ENCODE assay signal across 27 mouse cellular contexts in the genomic region with DNA sequence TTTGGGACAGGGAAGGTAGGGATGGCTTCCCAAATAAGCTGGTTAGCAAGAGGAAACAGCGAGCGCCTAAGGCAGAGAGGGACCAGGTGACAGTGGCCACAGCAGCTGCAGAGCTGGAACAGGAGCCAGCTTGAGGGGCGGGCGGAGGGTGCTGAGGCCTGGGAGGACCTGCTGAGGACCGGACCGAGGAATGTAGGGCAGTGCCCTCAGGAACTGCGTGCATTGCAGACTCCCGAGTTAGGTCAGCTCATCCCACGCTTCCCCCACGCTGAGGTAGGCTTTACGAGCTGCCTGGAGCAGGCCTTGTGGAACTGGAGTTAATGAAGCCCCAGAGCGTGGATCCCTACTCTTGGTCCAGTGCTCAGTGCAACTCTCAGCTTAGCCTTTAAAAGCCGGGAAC. TPM values are rescaled to one million over a fixed set of nuclear protein-coding genes. Genes with fewer than 3 reads are reported as not detected.
A peak's percentile ranks its signal among the peaks of the same experiment; 100 is the strongest.
DNase-seq lines count a peak whose midpoint lies in the region; ATAC-seq and TF ChIP-seq lines count a peak whose summit lies in the region.
"Had no signal": no experiment of that assay in that cellular context is flagged by ENCODE, and none has a peak within 500 bp of the region (broad histone marks: within the 10 kb centered on the region; RNA-seq: fewer than 3 reads in every experiment).

No protein-coding gene starts in this region.

- peaks cover 4% of the 10 kb centered on the region; the same call in 1 of the 2 replicates for H3K4me1 ChIP-seq in kidney, embryonic 14.5 days (ENCODE audit: control insufficient read depth, insufficient read depth, low read length)
- peaks cover 4% of the 10 kb centered on the region; the same call in 1 of the 2 replicates for H3K4me1 ChIP-seq in kidney, adult 2 months (ENCODE audit: control insufficient read depth, insufficient read depth, low read length)
- H3K4me1 ChIP-seq in midbrain, embryonic 13.5 days (replicated peaks): no peaks in the 10 kb centered on the region; the same call in 1 of the 2 replicates
- peaks cover 9% of the 10 kb centered on the region; the same call in 1 of the 2 replicates for H3K4me1 ChIP-seq in midbrain, embryonic 10.5 days
- H3K4me1 ChIP-seq: limb, embryonic 15.5 days; liver, embryonic 13.5 days; neural tube, embryonic 12.5 days had no signal

- no peak overlapping the region for H3K9ac ChIP-seq in kidney, embryonic 14.5 days (ENCODE audit: low read depth, low read length)
- no peak overlapping the region for H3K9ac ChIP-seq in midbrain, embryonic 13.5 days (replicated peaks)
- H3K9ac ChIP-seq: hindbrain, embryonic 13.5 days; limb, embryonic 15.5 days; liver, embryonic 13.5 days; neural tube, embryonic 12.5 days had no signal

- H3K27me3 ChIP-seq in kidney, embryonic 14.5 days (ENCODE audit: control insufficient read depth, insufficient read depth, low read length): no peaks in the 10 kb centered on the region
- H3K27me3 ChIP-seq in kidney, adult 2 months (replicated peaks; ENCODE audit: control insufficient read depth, insufficient read depth, low read length): no peaks in the 10 kb centered on the region
- no peaks in the 10 kb centered on the region for H3K27me3 ChIP-seq in midbrain, embryonic 13.5 days
- no peaks in the 10 kb centered on the region for H3K27me3 ChIP-seq in midbrain, embryonic 10.5 days (ENCODE audit: low read depth, poor library complexity, severe bottlenecking)
- H3K27me3 ChIP-seq: hindbrain, embryonic 13.5 days; limb, embryonic 15.5 days; liver, embryonic 13.5 days; megakaryocyte, embryonic 14.5 days; neural tube, embryonic 12.5 days had no signal

- ATAC-seq in kidney, embryonic 14.5 days (ENCODE audit: low FRiP score, low TSS enrichment): peak; percentile 76
- ATAC-seq in midbrain, embryonic 13.5 days: 0 out of 2 replicates have a peak, but pooled peaks have one; percentile 32
- ATAC-seq: forebrain, embryonic 16.5 days; intestine, embryonic 16.5 days; lung, postnatal 0 days had no signal

- H3K4me3 ChIP-seq in kidney, embryonic 14.5 days (ENCODE audit: low read length): no peak overlapping the region
- H3K4me3 ChIP-seq in kidney, adult 2 months (ENCODE audit: insufficient read depth, low read depth, low read length): no peak overlapping the region
- H3K4me3 ChIP-seq in midbrain, embryonic 13.5 days (replicated peaks): no peak overlapping the region
- no peak overlapping the region for H3K4me3 ChIP-seq in midbrain, embryonic 10.5 days
- H3K4me3 ChIP-seq: hindbrain, embryonic 13.5 days; limb, embryonic 10.5 days; limb, embryonic 15.5 days; liver, embryonic 13.5 days; megakaryocyte, embryonic 14.5 days; neural tube, embryonic 12.5 days had no signal

- no peak for DNase-seq in kidney, adult 2 months
- DNase-seq in midbrain, embryonic 10.5 days (ENCODE audit: low spot score): no peak
- peak; percentile 37 for DNase-seq in retina, postnatal 1 day
- DNase-seq in retina, embryonic 14.5 days (ENCODE audit: low spot score): no peak
- DNase-seq in kidney, postnatal 4 days: peak; percentile 75 to 84
- no peak for DNase-seq in Muller cell, postnatal 12 days (ENCODE audit: inconsistent ontology term)
- DNase-seq: adrenal gland, adult 8-10 months; B cell, adult 2 months; cerebellum, adult 8-10 months; cerebellum, postnatal 25 days; layer of hippocampus, adult 9-11 months; liver, embryonic 13.5 days; lung, adult 18-20 months; lung, postnatal 4 days; right cerebral cortex, adult 18-20 months; spleen, adult 18-20 months; thymus, postnatal 14 days had no signal

- H3K27ac ChIP-seq in kidney, embryonic 14.5 days (ENCODE audit: low read depth, low read length): no peak overlapping the region
- no peak overlapping the region for H3K27ac ChIP-seq in kidney, adult 2 months (ENCODE audit: insufficient read depth, low read depth, low read length)
- H3K27ac ChIP-seq in midbrain, embryonic 13.5 days: no peak overlapping the region
- H3K27ac ChIP-seq in midbrain, embryonic 10.5 days (replicated peaks): no peak overlapping the region
- H3K27ac ChIP-seq: hindbrain, embryonic 13.5 days; limb, embryonic 10.5 days; limb, embryonic 15.5 days; liver, embryonic 13.5 days; neural tube, embryonic 12.5 days had no signal

- TF ChIP-seq CTCF in kidney, adult 2 months (conservative IDR thresholded peaks at IDR 0.05; ENCODE audit: insufficient read depth, insufficient read length, low read depth, low read length): no peak

- H3K9me3 ChIP-seq in kidney, embryonic 14.5 days (ENCODE audit: control insufficient read depth, low read length): no peaks in the 10 kb centered on the region
- no peaks in the 10 kb centered on the region for H3K9me3 ChIP-seq in midbrain, embryonic 13.5 days
- H3K9me3 ChIP-seq in midbrain, embryonic 10.5 days (replicated peaks): no peaks in the 10 kb centered on the region
- H3K9me3 ChIP-seq: hindbrain, embryonic 13.5 days; limb, embryonic 10.5 days; limb, embryonic 15.5 days; liver, embryonic 13.5 days; neural tube, embryonic 12.5 days had no signal

- peaks cover 11% of the 10 kb centered on the region; the same call in 1 of the 2 replicates for H3K36me3 ChIP-seq in kidney, embryonic 14.5 days (ENCODE audit: control insufficient read depth, insufficient read depth, low read length)
- no peaks in the 10 kb centered on the region for H3K36me3 ChIP-seq in kidney, adult 2 months (ENCODE audit: control insufficient read depth, insufficient read depth, low read length)
- no peaks in the 10 kb centered on the region for H3K36me3 ChIP-seq in midbrain, embryonic 13.5 days
- peaks cover 39% of the 10 kb centered on the region for H3K36me3 ChIP-seq in midbrain, embryonic 10.5 days
- H3K36me3 ChIP-seq: hindbrain, embryonic 13.5 days; neural tube, embryonic 12.5 days had no signal

- TF ChIP-seq POLR2A in kidney, adult 2 months (IDR thresholded peaks at IDR 0.05; ENCODE audit: low read depth, low read length): no peak

- H3K4me2 ChIP-seq in kidney, embryonic 14.5 days (replicated peaks; ENCODE audit: low read depth, low read length): no peak overlapping the region
- no peak overlapping the region for H3K4me2 ChIP-seq in midbrain, embryonic 13.5 days (replicated peaks)
- H3K4me2 ChIP-seq: hindbrain, embryonic 13.5 days; limb, embryonic 15.5 days; liver, embryonic 13.5 days; neural tube, embryonic 12.5 days had no signal

- WGBS in kidney, embryonic 14.5 days: 51% methylated on average over 13 of the region's 13 CpGs
- 66% methylated on average over 13 of the region's 13 CpGs for WGBS in kidney, adult 2 months
- 83% methylated on average over 13 of the region's 13 CpGs for WGBS in midbrain, embryonic 13.5 days
- WGBS in midbrain, embryonic 10.5 days: 93% methylated on average over 13 of the region's 13 CpGs

RNA-seq across cellular contexts. Expression of gene Dctd, which starts 28.1 kb away (rescaled TPM):
- polyA plus RNA-seq in kidney, embryonic 14.5 days (2014; fragmentation: Nextera tagmentation; extraction: Ambion mirVana): 43.1 and 46.3 TPM in 2 replicates
- polyA plus RNA-seq in kidney, adult 2 months (2012; rRNA removed): 1.3 and 1.8 TPM in 2 replicates
- 6.7 and 8.8 TPM in 2 replicates for polyA plus RNA-seq in midbrain, embryonic 13.5 days (2015; fragmentation: Nextera tagmentation; extraction: Ambion mirVana)
- polyA plus RNA-seq in midbrain, embryonic 10.5 days (2016; fragmentation: Nextera tagmentation; extraction: Ambion mirVana): 28.1 and 36.9 TPM in 2 replicates

Comparison
In these comparisons a context has a peak if more than half of its experiments do, and no peak if none do; other contexts are left out.
1. DNase-seq: peak in retina, postnatal 1 day (single experiment) and kidney, postnatal 4 days (2 of 2); none in kidney, adult 2 months (single experiment), midbrain, embryonic 10.5 days (single experiment), retina, embryonic 14.5 days (single experiment) and Muller cell, postnatal 12 days (single experiment).